Mouse (Mus musculus): Measurements from ENCODE around the gene Vps37c. TPM values are rescaled to one million over a fixed set of nuclear protein-coding genes. Genes with fewer than 3 reads are reported as not detected.
A peak's percentile ranks its signal among the peaks of the same experiment; 100 is the strongest.

The Vps37c gene
- polyA plus RNA-seq, 1 experiment from 2014 or later: 28.7 TPM

GRCm38 (mm10) chr19:10707087-10707875, 18.7 kb downstream of the Vps37c start:
- Histone ChIP-seq H3K36me3 (peaks cover 31% of the 10 kb centered on the region), H3K9ac (replicated peaks) (no peak overlapping the region), H3K27me3 (replicated peaks) (no peaks in the 10 kb centered on the region), H3K4me1 (peaks cover 25% of the 10 kb centered on the region), H3K9me3 (replicated peaks) (no peaks in the 10 kb centered on the region), H3K4me3 (replicated peaks) (no peak overlapping the region), H3K4me2 (no peak overlapping the region), H3K27ac (replicated peaks) (no peak overlapping the region)
- ATAC-seq (ENCODE audit: low FRiP score): no peak
- 81% methylated on average over 13 of the region's 13 CpGs for WGBS

DNA sequence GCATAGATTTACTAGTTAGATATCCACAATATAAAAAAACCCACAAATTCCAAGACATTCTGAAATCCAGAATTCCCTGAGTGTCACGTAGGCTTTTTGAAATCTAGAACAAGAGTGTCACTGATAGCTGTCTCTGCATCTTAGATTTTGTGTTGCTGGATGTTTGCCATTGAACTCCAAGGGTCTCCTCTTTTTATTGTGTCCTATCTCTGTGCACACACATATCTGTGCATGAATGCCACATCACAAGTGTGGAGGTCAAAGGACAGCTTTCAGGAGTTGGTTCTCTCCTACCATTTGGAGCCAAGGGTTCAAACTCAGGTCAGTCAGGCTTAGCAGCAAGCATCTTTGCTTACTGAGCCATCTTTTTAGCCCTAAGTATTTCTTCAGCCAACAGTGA, 19.3 kb downstream of the Vps37c start:
- Histone ChIP-seq H3K9ac (replicated peaks) (no peak overlapping the region), H3K36me3 (peaks cover 37% of the 10 kb centered on the region), H3K27me3 (replicated peaks) (no peaks in the 10 kb centered on the region), H3K9me3 (replicated peaks) (no peaks in the 10 kb centered on the region), H3K4me3 (replicated peaks) (no peak overlapping the region), H3K4me2 (no peak overlapping the region), H3K27ac (replicated peaks) (no peak overlapping the region), H3K4me1 (peaks cover 25% of the 10 kb centered on the region)
- ATAC-seq (ENCODE audit: low FRiP score): no peak
- WGBS: 87% methylated on average over 1 of the region's 1 CpGs

DNA sequence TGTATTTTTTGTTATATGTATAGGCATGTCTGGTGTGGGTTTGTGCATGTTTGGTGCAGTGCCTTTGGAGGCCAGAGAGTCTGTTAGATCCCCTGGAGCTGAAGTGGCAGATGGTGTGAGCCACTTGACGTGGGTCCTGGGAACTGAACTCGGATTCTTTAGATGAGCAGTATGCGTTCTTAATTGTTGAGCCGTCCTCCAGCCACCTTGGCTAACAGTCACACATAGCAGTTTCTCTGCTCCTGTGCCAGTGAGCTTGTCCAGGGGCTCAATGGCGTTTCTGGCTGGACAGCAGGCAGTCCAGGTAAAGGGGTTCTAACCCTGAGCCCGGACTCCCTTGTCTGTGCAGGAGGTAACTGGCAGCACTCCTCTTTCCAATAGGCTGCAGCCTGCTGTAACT, 20.4 kb downstream of the Vps37c start:
- Histone ChIP-seq H3K27me3 (replicated peaks) (no peaks in the 10 kb centered on the region), H3K4me3 (replicated peaks) (no peak overlapping the region), H3K36me3 (peaks cover 47% of the 10 kb centered on the region), H3K4me1 (peaks cover 25% of the 10 kb centered on the region), H3K27ac (replicated peaks) (peak overlapping the region; percentile 46; the same call in 1 of the 2 replicates), H3K4me2 (no peak overlapping the region), H3K9ac (replicated peaks) (no peak overlapping the region), H3K9me3 (replicated peaks) (no peaks in the 10 kb centered on the region)
- no peak for ATAC-seq (ENCODE audit: low FRiP score)
- WGBS: 57% methylated on average over 6 of the region's 6 CpGs

DNA sequence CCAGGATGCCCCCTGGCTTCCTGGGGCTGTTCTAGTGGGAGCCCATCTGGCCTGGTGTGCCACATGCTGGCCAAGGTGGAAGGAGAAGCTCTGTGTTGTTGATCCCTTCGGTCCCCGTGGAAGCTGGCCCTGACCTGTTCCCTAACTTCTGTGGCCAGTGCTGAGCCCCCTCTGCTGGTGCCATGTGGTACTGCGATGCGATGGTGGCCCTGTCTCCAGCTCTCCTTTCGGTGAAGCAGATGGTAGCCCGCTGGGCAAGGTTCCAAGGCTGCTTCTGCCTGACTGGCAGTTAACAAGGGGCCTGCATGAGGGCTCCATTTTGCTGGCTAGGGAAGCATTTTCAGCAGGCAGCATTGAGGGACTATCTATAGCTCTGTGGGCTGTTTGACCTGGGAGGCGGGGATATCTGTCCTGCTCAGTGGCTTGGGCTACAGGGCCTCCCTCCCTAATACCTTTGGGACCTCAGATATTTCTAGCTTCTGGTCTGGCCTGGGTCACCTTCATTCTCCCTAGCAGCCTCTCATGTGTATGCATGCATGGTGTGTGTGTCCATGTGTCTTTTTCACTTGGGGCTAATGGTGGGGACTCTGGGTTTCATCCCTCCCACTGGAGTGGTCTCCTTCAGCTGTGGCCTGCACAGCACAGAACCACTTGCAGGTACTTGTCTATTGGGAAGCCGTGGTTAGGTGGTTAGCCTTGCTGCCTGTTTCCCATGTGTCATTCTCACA, 21.0 kb downstream of the Vps37c start:
- no peaks in the 10 kb centered on the region for H3K9me3 ChIP-seq (replicated peaks)
- H3K36me3 ChIP-seq: peaks cover 51% of the 10 kb centered on the region
- peak; percentile 77 for ATAC-seq (ENCODE audit: low FRiP score)
- H3K4me2 ChIP-seq: no peak overlapping the region
- H3K4me3 ChIP-seq (replicated peaks): no peak overlapping the region
- H3K4me1 ChIP-seq: peaks cover 30% of the 10 kb centered on the region
- H3K27me3 ChIP-seq (replicated peaks): no peaks in the 10 kb centered on the region
- 19% methylated on average over 8 of the region's 8 CpGs for WGBS
- peak overlapping the region; percentile 86 for H3K27ac ChIP-seq (replicated peaks)
- no peak overlapping the region for H3K9ac ChIP-seq (replicated peaks)

DNA sequence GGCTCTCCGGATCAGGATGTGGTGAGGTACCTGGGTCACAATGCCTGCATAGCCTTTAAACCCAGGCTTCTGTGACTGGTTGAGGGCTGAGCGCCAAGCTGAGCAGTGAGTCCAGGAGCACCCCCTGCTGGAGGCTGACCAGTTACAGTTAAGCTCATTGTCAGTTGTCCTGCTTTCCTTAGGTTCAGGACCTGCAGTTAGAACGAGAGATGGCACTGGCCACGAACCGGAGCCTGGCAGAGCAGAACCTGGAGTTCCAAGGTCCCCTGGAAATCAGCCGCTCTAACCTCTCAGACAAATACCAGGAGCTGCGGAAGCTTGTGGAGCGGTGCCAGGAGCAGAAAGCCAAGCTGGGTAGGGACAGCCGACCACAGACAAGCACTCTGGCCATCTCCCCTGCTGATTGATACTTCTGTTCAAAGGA, 21.6 kb downstream of the Vps37c start:
- H3K4me3 ChIP-seq (replicated peaks): no peak overlapping the region
- peak; percentile 51 for ATAC-seq (ENCODE audit: low FRiP score)
- 57% methylated on average over 9 of the region's 9 CpGs for WGBS
- no peak overlapping the region for H3K9ac ChIP-seq (replicated peaks)
- H3K4me2 ChIP-seq: no peak overlapping the region
- no peaks in the 10 kb centered on the region for H3K27me3 ChIP-seq (replicated peaks)
- peaks cover 29% of the 10 kb centered on the region for H3K4me1 ChIP-seq
- no peaks in the 10 kb centered on the region for H3K9me3 ChIP-seq (replicated peaks)
- H3K36me3 ChIP-seq: peaks cover 51% of the 10 kb centered on the region
- H3K27ac ChIP-seq (replicated peaks): peak overlapping the region; percentile 86

- WGBS: 96% methylated on average over 4 of the region's 4 CpGs
Observed at GRCm38 (mm10) chr19:10710751-10711150, 22.2 kb downstream of the Vps37c start.

DNA sequence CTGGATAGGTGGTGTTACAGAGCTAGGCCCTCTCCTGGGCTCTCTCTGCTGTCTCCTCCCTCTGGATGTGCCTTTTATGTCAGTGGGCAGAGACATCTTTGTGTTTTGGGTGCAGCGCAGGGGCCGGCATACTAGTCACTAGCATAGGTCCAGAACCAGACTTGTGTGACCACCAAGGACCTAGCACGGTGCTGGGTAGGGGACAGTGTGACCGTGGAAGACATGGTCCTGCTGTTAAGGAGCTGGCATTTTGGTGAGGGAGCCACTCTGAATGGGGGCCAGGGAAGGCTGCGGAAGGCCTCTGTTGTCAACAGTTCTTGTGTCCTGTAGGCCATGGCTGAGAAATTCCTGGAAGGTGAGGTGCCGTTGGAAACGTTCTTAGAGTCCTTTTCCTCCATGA, 23.7 kb downstream of the Vps37c start:
- ATAC-seq (ENCODE audit: low FRiP score): no peak
- H3K36me3 ChIP-seq: peaks cover 44% of the 10 kb centered on the region
- no peak overlapping the region for H3K9ac ChIP-seq (replicated peaks)
- no peak overlapping the region for H3K4me3 ChIP-seq (replicated peaks)
- no peaks in the 10 kb centered on the region for H3K9me3 ChIP-seq (replicated peaks)
- no peaks in the 10 kb centered on the region for H3K27me3 ChIP-seq (replicated peaks)
- no peak overlapping the region for H3K4me2 ChIP-seq
- WGBS: 96% methylated on average over 7 of the region's 7 CpGs
- peaks cover 26% of the 10 kb centered on the region for H3K4me1 ChIP-seq
- H3K27ac ChIP-seq (replicated peaks): no peak overlapping the region

More at GRCm38 (mm10) chr19:10710751-10711150, 22.2 kb downstream of the Vps37c start:
- no peak for ATAC-seq (ENCODE audit: low FRiP score)
- Histone ChIP-seq H3K27me3 (replicated peaks) (no peaks in the 10 kb centered on the region), H3K4me1 (peaks cover 26% of the 10 kb centered on the region), H3K9ac (replicated peaks) (no peak overlapping the region), H3K4me3 (replicated peaks) (no peak overlapping the region), H3K36me3 (peaks cover 51% of the 10 kb centered on the region), H3K4me2 (no peak overlapping the region), H3K27ac (replicated peaks) (peak overlapping the region; percentile 86), H3K9me3 (replicated peaks) (no peaks in the 10 kb centered on the region)

GRCm38 (mm10) chr19:10712646-10713045, 24.1 kb downstream of the Vps37c start:
- no peak overlapping the region for H3K9ac ChIP-seq (replicated peaks)
- no peak for ATAC-seq (ENCODE audit: low FRiP score)
- no peak overlapping the region for H3K4me2 ChIP-seq
- peaks cover 26% of the 10 kb centered on the region for H3K4me1 ChIP-seq
- WGBS: 97% methylated on average over 12 of the region's 12 CpGs
- no peaks in the 10 kb centered on the region for H3K9me3 ChIP-seq (replicated peaks)
- H3K36me3 ChIP-seq: peaks cover 40% of the 10 kb centered on the region
- no peak overlapping the region for H3K27ac ChIP-seq (replicated peaks)
- no peaks in the 10 kb centered on the region for H3K27me3 ChIP-seq (replicated peaks)
- H3K4me3 ChIP-seq (replicated peaks): no peak overlapping the region

DNA sequence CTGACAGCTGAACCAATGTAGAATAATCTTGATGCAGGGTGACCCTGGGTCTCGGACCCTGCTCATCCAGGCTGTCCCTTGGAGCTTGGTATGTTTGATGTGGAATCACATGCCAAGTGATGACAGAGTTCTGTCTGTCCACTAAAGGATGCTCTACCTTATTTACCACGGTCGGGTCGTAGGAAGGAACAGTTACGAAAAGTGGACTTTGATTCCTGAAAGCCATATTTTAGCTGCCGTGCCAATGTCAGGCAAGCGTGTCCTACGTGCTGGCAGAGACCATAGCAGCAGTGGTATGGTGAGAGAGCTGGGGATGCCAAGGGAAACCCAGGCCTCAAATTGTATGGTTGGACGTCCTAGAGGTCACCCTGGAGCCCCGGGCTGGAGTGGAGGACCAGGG, 25.0 kb downstream of the Vps37c start:
- Histone ChIP-seq H3K9ac (replicated peaks) (no peak overlapping the region), H3K36me3 (peaks cover 31% of the 10 kb centered on the region), H3K27me3 (replicated peaks) (no peaks in the 10 kb centered on the region), H3K4me1 (peaks cover 26% of the 10 kb centered on the region), H3K9me3 (replicated peaks) (no peaks in the 10 kb centered on the region), H3K4me2 (no peak overlapping the region), H3K4me3 (replicated peaks) (no peak overlapping the region), H3K27ac (replicated peaks) (no peak overlapping the region)
- ATAC-seq (ENCODE audit: low FRiP score): no peak
- 94% methylated on average over 10 of the region's 10 CpGs for WGBS

DNA sequence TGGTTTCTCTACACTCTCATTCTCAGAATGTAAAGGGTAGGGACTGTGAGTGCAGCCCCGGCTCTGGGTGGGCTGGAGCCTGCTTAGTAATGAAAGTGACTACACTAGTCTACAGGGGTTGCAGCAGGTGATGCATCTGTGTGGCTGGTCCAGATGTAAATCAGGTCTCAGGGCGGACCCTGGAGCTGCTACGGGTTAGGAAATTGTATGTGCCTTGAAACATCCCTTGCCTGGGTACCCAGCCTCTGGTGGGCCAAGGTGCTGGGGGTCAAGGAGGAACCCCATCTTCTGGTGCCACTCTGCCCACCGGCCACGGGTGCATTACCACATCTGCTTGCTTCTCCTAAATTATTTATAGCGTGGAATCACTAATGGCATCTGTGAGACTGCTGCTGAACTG, 25.6 kb downstream of the Vps37c start:
- no peak overlapping the region for H3K4me3 ChIP-seq (replicated peaks)
- no peaks in the 10 kb centered on the region for H3K9me3 ChIP-seq (replicated peaks)
- H3K9ac ChIP-seq (replicated peaks): no peak overlapping the region
- H3K4me1 ChIP-seq: peaks cover 21% of the 10 kb centered on the region
- peaks cover 30% of the 10 kb centered on the region for H3K36me3 ChIP-seq
- no peak overlapping the region for H3K4me2 ChIP-seq
- 63% methylated on average over 6 of the region's 6 CpGs for WGBS
- ATAC-seq (ENCODE audit: low FRiP score): no peak
- H3K27me3 ChIP-seq (replicated peaks): no peaks in the 10 kb centered on the region
- peak overlapping the region; percentile 51; the same call in 1 of the 2 replicates for H3K27ac ChIP-seq (replicated peaks)

GRCm38 (mm10) chr19:10714682-10715475, 26.3 kb downstream of the Vps37c start:
- Histone ChIP-seq H3K27me3 (replicated peaks) (no peaks in the 10 kb centered on the region), H3K9me3 (replicated peaks) (no peaks in the 10 kb centered on the region), H3K27ac (replicated peaks) (peak overlapping the region; percentile 60), H3K4me3 (replicated peaks) (no peak overlapping the region), H3K4me2 (no peak overlapping the region), H3K4me1 (peaks cover 20% of the 10 kb centered on the region), H3K36me3 (peaks cover 30% of the 10 kb centered on the region), H3K9ac (replicated peaks) (no peak overlapping the region)
- WGBS: 42% methylated on average over 4 of the region's 4 CpGs
- peak; percentile 69 for ATAC-seq (ENCODE audit: low FRiP score)
